Mouse (Mus musculus): ENCODE measurements around the gene Olfr1461. TPM values are rescaled to one million over a fixed set of nuclear protein-coding genes. Genes with fewer than 3 reads are reported as not detected.

Olfr1461 gene
- not detected for total RNA-seq (2021)
- long read RNA-seq, experiment 1 = 0 reads
- long read RNA-seq, experiment 2 = 0 reads

- no peak for DNase-seq
Observed at GRCm38 (mm10) chr19:13162700-13163099, at the start of gene Olfr1461. TSS of gene Olfr1461 (plus strand) at chr19:13163000.

- DNase-seq = no peak
Observed at GRCm38 (mm10) chr19:13149449-13149848, 13.4 kb upstream of the Olfr1461 start, which contains the start of gene Olfr1459. TSS of gene Olfr1459 (minus strand) at chr19:13149549.

GRCm38 (mm10) chr19:13185434-13185833, 22.6 kb downstream of the Olfr1461 start, which contains the start of gene Olfr1462:
TSS of gene Olfr1462 (plus strand) at chr19:13185734.
- no peak for DNase-seq

Other genes with a start within 250 kb of the Olfr1461 start
- gene Olfr1448, start 238.6 kb upstream of the Olfr1461 start, total RNA-seq (2021) = not detected
- gene Olfr1449, start 232.2 kb upstream of the Olfr1461 start, total RNA-seq (2021) = not detected
- not detected for gene Olfr1450, start 212.7 kb upstream of the Olfr1461 start, total RNA-seq (2021)
- not detected for gene Olfr1451, start 168.0 kb upstream of the Olfr1461 start, total RNA-seq (2021)
- not detected for gene Olfr1453, start 134.7 kb upstream of the Olfr1461 start, total RNA-seq (2021)
- not detected for gene Olfr1454, start 102.4 kb upstream of the Olfr1461 start, total RNA-seq (2021)
- gene Olfr1457, start 65.1 kb upstream of the Olfr1461 start, total RNA-seq (2021) = not detected
- not detected for gene Olfr1458, start 56.2 kb upstream of the Olfr1461 start, total RNA-seq (2021)
- gene Olfr1459, start 13.5 kb upstream of the Olfr1461 start, total RNA-seq (2021) = under 1 TPM in 1 of 2 experiments, not detected in 1; 0.06 TPM
- gene Olfr1462, start 22.7 kb downstream of the Olfr1461 start, total RNA-seq (2021) = not detected
- not detected for gene Olfr1463, start 68.3 kb downstream of the Olfr1461 start, total RNA-seq (2021)
- not detected for gene Olfr1465, start 152.5 kb downstream of the Olfr1461 start, total RNA-seq (2021)
- not detected for gene Olfr1466, start 175.9 kb downstream of the Olfr1461 start, total RNA-seq (2021)
- not detected for gene Olfr1467, start 199.2 kb downstream of the Olfr1461 start, total RNA-seq (2021)
- gene Olfr1469, start 244.8 kb downstream of the Olfr1461 start, total RNA-seq (2021) = not detected